Comparison of ENCODE assay signal across 8 mouse cellular contexts in genomic region chr4:126110374-126111152, GRCm38 (mm10). TPM values are rescaled to one million over a fixed set of nuclear protein-coding genes. Genes with fewer than 3 reads are reported as not detected.
DNase-seq lines count a peak whose midpoint lies in the region; ATAC-seq and TF ChIP-seq lines count a peak whose summit lies in the region.

No protein-coding gene starts in this region.

- peak overlapping the region; percentile 41 for H3K9ac ChIP-seq in heart, adult 2 months (ENCODE audit: low read depth, low read length)
- H3K9ac ChIP-seq in limb, embryonic 13.5 days, result peak overlapping the region; percentile 48
- 0 out of 2 replicates have a peak overlapping the region, but pooled peaks have one; percentile 7 for H3K9ac ChIP-seq in midbrain, embryonic 15.5 days

- H3K27me3 ChIP-seq in embryonic facial prominence, embryonic 10.5 days (replicated peaks; ENCODE audit: low read depth, poor library complexity, severe bottlenecking), result no peaks in the 10 kb centered on the region
- no peaks in the 10 kb centered on the region for H3K27me3 ChIP-seq in heart, adult 2 months (ENCODE audit: control insufficient read depth, insufficient read depth, low read length)
- no peaks in the 10 kb centered on the region for H3K27me3 ChIP-seq in kidney, adult 2 months (replicated peaks; ENCODE audit: control insufficient read depth, insufficient read depth, low read length)
- no peaks in the 10 kb centered on the region for H3K27me3 ChIP-seq in limb, embryonic 13.5 days
- no peaks in the 10 kb centered on the region for H3K27me3 ChIP-seq in midbrain, embryonic 15.5 days (replicated peaks)

- peak; percentile 31; the same call in 1 of the 2 replicates for ATAC-seq in cerebellum, adult (ENCODE audit: insufficient number of reproducible peaks, low FRiP score, low TSS enrichment)
- peak; percentile 73 for ATAC-seq in limb, embryonic 13.5 days (ENCODE audit: low FRiP score, low read depth)
- ATAC-seq in midbrain, embryonic 15.5 days (replicated peaks), result peak; percentile 46

- peak; percentile 52 for TF ChIP-seq CTCF in heart, adult 2 months (IDR thresholded peaks at IDR 0.05)
- 0 out of 2 replicates have a peak, but pooled peaks have one; percentile 14 for TF ChIP-seq CTCF in kidney, adult 2 months (conservative IDR thresholded peaks at IDR 0.05; ENCODE audit: insufficient read depth, insufficient read length, low read depth, low read length)

- no peaks in the 10 kb centered on the region for H3K9me3 ChIP-seq in embryonic facial prominence, embryonic 10.5 days
- no peaks in the 10 kb centered on the region for H3K9me3 ChIP-seq in limb, embryonic 13.5 days
- H3K9me3 ChIP-seq in midbrain, embryonic 15.5 days, result no peaks in the 10 kb centered on the region

- 10% methylated on average over 12 of the region's 12 CpGs for WGBS in embryonic facial prominence, embryonic 10.5 days
- under 1% methylated on average over 12 of the region's 12 CpGs for WGBS in heart, adult 2 months
- WGBS in kidney, adult 2 months, result 9% methylated on average over 12 of the region's 12 CpGs
- WGBS in limb, embryonic 13.5 days, result 8% methylated on average over 12 of the region's 12 CpGs
- WGBS in midbrain, embryonic 15.5 days, result 7% methylated on average over 12 of the region's 12 CpGs

- peak overlapping the region; percentile 79 for H3K27ac ChIP-seq in embryonic facial prominence, embryonic 10.5 days (replicated peaks)
- peak overlapping the region; percentile 97 for H3K27ac ChIP-seq in heart, adult 2 months
- peak overlapping the region; percentile 97 for H3K27ac ChIP-seq in kidney, adult 2 months (ENCODE audit: insufficient read depth, low read depth, low read length)
- peak overlapping the region; percentile 82 for H3K27ac ChIP-seq in limb, embryonic 13.5 days
- peak overlapping the region; percentile 72 for H3K27ac ChIP-seq in midbrain, embryonic 15.5 days

- H3K79me2 ChIP-seq in heart, adult 2 months (replicated peaks; ENCODE audit: control insufficient read depth, insufficient read depth, low read length), result peaks cover 3% of the 10 kb centered on the region

- TF ChIP-seq EP300 in heart, adult 2 months (IDR thresholded peaks at IDR 0.05; ENCODE audit: insufficient read depth, low read depth, low read length), result peak; percentile 77

- intact Hi-C loops in heart, adult 2 months (cut with DNase I), result no loop called here

- H3K4me3 ChIP-seq in embryonic facial prominence, embryonic 10.5 days, result peak overlapping the region; percentile 36; the same call in 1 of the 2 replicates
- peak overlapping the region; percentile 40 for H3K4me3 ChIP-seq in heart, adult 2 months
- no peak overlapping the region; the same call in 1 of the 2 replicates for H3K4me3 ChIP-seq in kidney, adult 2 months (ENCODE audit: insufficient read depth, low read depth, low read length)
- H3K4me3 ChIP-seq in limb, embryonic 13.5 days, result no peak overlapping the region
- H3K4me3 ChIP-seq in midbrain, embryonic 15.5 days, result no peak overlapping the region

- peaks cover 57% of the 10 kb centered on the region for H3K4me1 ChIP-seq in embryonic facial prominence, embryonic 10.5 days
- H3K4me1 ChIP-seq in heart, adult 2 months (ENCODE audit: control insufficient read depth, insufficient read depth, low read length), result peaks cover 47% of the 10 kb centered on the region
- peaks cover 79% of the 10 kb centered on the region for H3K4me1 ChIP-seq in kidney, adult 2 months (ENCODE audit: control insufficient read depth, insufficient read depth, low read length)
- peaks cover 39% of the 10 kb centered on the region for H3K4me1 ChIP-seq in limb, embryonic 13.5 days
- H3K4me1 ChIP-seq in midbrain, embryonic 15.5 days, result peaks cover 54% of the 10 kb centered on the region

- TF ChIP-seq POLR2A in heart, adult 2 months (IDR thresholded peaks at IDR 0.05; ENCODE audit: insufficient read depth, low read depth, low read length), result peak; percentile 92
- TF ChIP-seq POLR2A in kidney, adult 2 months (IDR thresholded peaks at IDR 0.05; ENCODE audit: low read depth, low read length), result peak; percentile 67

- no peaks in the 10 kb centered on the region for H3K36me3 ChIP-seq in embryonic facial prominence, embryonic 10.5 days (replicated peaks)
- peaks cover 8% of the 10 kb centered on the region; the same call in 1 of the 2 replicates for H3K36me3 ChIP-seq in heart, adult 2 months (ENCODE audit: control insufficient read depth, insufficient read depth, low read length)
- H3K36me3 ChIP-seq in kidney, adult 2 months (ENCODE audit: control insufficient read depth, insufficient read depth, low read length), result no peaks in the 10 kb centered on the region
- no peaks in the 10 kb centered on the region for H3K36me3 ChIP-seq in limb, embryonic 13.5 days
- H3K36me3 ChIP-seq in midbrain, embryonic 15.5 days (replicated peaks), result no peaks in the 10 kb centered on the region

- DNase-seq in cerebellum, postnatal 4 days (ENCODE audit: low spot score in 2 of 2), result no peak
- DNase-seq in embryonic facial prominence, embryonic 10.5 days (ENCODE audit: low spot score), result peak; percentile 24
- DNase-seq in heart, adult 2 months, result peak; percentile 92 to 93
- DNase-seq in kidney, adult 2 months, result peak; percentile 92
- DNase-seq in spleen, postnatal 14 days (ENCODE audit: low spot score in 2 of 2), result peak; percentile 52 to 55

- peak overlapping the region; percentile 47 for H3K4me2 ChIP-seq in limb, embryonic 13.5 days (replicated peaks)
- 0 out of 2 replicates have a peak overlapping the region, but pooled peaks have one; percentile 3 for H3K4me2 ChIP-seq in midbrain, embryonic 15.5 days

RNA-seq across cellular contexts. Expression of gene Stk40, which starts 6.8 kb away (rescaled TPM):
- 43.8 and 44.5 TPM in 2 replicates for polyA plus RNA-seq in embryonic facial prominence, embryonic 10.5 days (2016; fragmentation: Nextera tagmentation; extraction: Ambion mirVana)
- 10 to 100 TPM; 41.6 to 53.8 TPM for total RNA-seq in heart, adult 2 months (2021)
- polyA plus RNA-seq in heart, adult 2 months (2012; rRNA removed), result 36.3 and 36.7 TPM in 2 replicates
- 38.3 and 38.9 TPM in 2 replicates for polyA plus RNA-seq in kidney, adult 2 months (2012; rRNA removed)
- 38.7 and 39.0 TPM in 2 replicates for polyA plus RNA-seq in limb, embryonic 13.5 days (2015; fragmentation: Nextera tagmentation; extraction: Ambion mirVana)
- 34.4 and 35.2 TPM in 2 replicates for polyA plus RNA-seq in midbrain, embryonic 15.5 days (2015; fragmentation: Nextera tagmentation; extraction: Ambion mirVana)

RNA-seq across cellular contexts. Expression of gene Lsm10, which starts 14.1 kb away (rescaled TPM):
- 44.9 and 48.5 TPM in 2 replicates for polyA plus RNA-seq in embryonic facial prominence, embryonic 10.5 days (2016; fragmentation: Nextera tagmentation; extraction: Ambion mirVana)
- 10 to 100 TPM; 17.0 to 18.9 TPM for total RNA-seq in heart, adult 2 months (2021)
- polyA plus RNA-seq in heart, adult 2 months (2012; rRNA removed), result 33.1 and 33.8 TPM in 2 replicates
- polyA plus RNA-seq in kidney, adult 2 months (2012; rRNA removed), result 36.5 TPM in 2 replicates
- 44.7 and 46.3 TPM in 2 replicates for polyA plus RNA-seq in limb, embryonic 13.5 days (2015; fragmentation: Nextera tagmentation; extraction: Ambion mirVana)
- 48.7 and 53.0 TPM in 2 replicates for polyA plus RNA-seq in midbrain, embryonic 15.5 days (2015; fragmentation: Nextera tagmentation; extraction: Ambion mirVana)

RNA-seq across cellular contexts. Expression of gene Eva1b, which starts 37.0 kb away (rescaled TPM):
- polyA plus RNA-seq in embryonic facial prominence, embryonic 10.5 days (2016; fragmentation: Nextera tagmentation; extraction: Ambion mirVana), result 37.1 and 38.9 TPM in 2 replicates
- total RNA-seq in heart, adult 2 months (2021), result 10 to 100 TPM in 1 of 2 experiments, 1 to 10 TPM in 1; 9.5 to 11.9 TPM
- 15.2 and 19.7 TPM in 2 replicates for polyA plus RNA-seq in heart, adult 2 months (2012; rRNA removed)
- 68.8 and 101 TPM in 2 replicates for polyA plus RNA-seq in kidney, adult 2 months (2012; rRNA removed)
- 74.5 and 77.5 TPM in 2 replicates for polyA plus RNA-seq in limb, embryonic 13.5 days (2015; fragmentation: Nextera tagmentation; extraction: Ambion mirVana)
- polyA plus RNA-seq in midbrain, embryonic 15.5 days (2015; fragmentation: Nextera tagmentation; extraction: Ambion mirVana), result 11.8 and 12.0 TPM in 2 replicates

RNA-seq across cellular contexts. Expression of gene Oscp1, which starts 52.2 kb away (rescaled TPM):
- 21.9 and 24.2 TPM in 2 replicates for polyA plus RNA-seq in embryonic facial prominence, embryonic 10.5 days (2016; fragmentation: Nextera tagmentation; extraction: Ambion mirVana)
- total RNA-seq in heart, adult 2 months (2021), result 1 to 10 TPM; 1.6 to 2.8 TPM
- 1.00 and 1.2 TPM in 2 replicates for polyA plus RNA-seq in heart, adult 2 months (2012; rRNA removed)
- polyA plus RNA-seq in kidney, adult 2 months (2012; rRNA removed), result 2.5 and 3.3 TPM in 2 replicates
- 17.2 and 19.4 TPM in 2 replicates for polyA plus RNA-seq in limb, embryonic 13.5 days (2015; fragmentation: Nextera tagmentation; extraction: Ambion mirVana)
- 43.7 and 47.7 TPM in 2 replicates for polyA plus RNA-seq in midbrain, embryonic 15.5 days (2015; fragmentation: Nextera tagmentation; extraction: Ambion mirVana)

RNA-seq across cellular contexts. Expression of gene Sh3d21, which starts 52.7 kb away (rescaled TPM):
- polyA plus RNA-seq in embryonic facial prominence, embryonic 10.5 days (2016; fragmentation: Nextera tagmentation; extraction: Ambion mirVana), result 2.0 and 3.1 TPM in 2 replicates
- 1 to 10 TPM; 1.5 to 2.7 TPM for total RNA-seq in heart, adult 2 months (2021)
- polyA plus RNA-seq in heart, adult 2 months (2012; rRNA removed), result 1.9 and 2.0 TPM in 2 replicates
- 5.0 and 5.5 TPM in 2 replicates for polyA plus RNA-seq in kidney, adult 2 months (2012; rRNA removed)
- polyA plus RNA-seq in limb, embryonic 13.5 days (2015; fragmentation: Nextera tagmentation; extraction: Ambion mirVana), result 9.3 and 10.5 TPM in 2 replicates
- 1.3 TPM in 2 replicates for polyA plus RNA-seq in midbrain, embryonic 15.5 days (2015; fragmentation: Nextera tagmentation; extraction: Ambion mirVana)

Comparison
In these comparisons a context has a peak if more than half of its experiments do, and no peak if none do; other contexts are left out.
1. DNase-seq: peak in embryonic facial prominence, embryonic 10.5 days (single experiment), heart, adult 2 months (2 of 2), kidney, adult 2 months (single experiment) and spleen, postnatal 14 days (2 of 2); none in cerebellum, postnatal 4 days (0 of 2).
2. H3K4me3 ChIP-seq: peak in embryonic facial prominence, embryonic 10.5 days (single experiment) and heart, adult 2 months (single experiment); none in kidney, adult 2 months (single experiment), limb, embryonic 13.5 days (single experiment) and midbrain, embryonic 15.5 days (single experiment).
3. Peak in every context shown above with its lines, with median percentiles within 50 percentile points of each other: ATAC-seq, H3K27ac ChIP-seq and H3K9ac ChIP-seq.